7 mouse cellular contexts compared by ENCODE assay signal in the genomic region with DNA sequence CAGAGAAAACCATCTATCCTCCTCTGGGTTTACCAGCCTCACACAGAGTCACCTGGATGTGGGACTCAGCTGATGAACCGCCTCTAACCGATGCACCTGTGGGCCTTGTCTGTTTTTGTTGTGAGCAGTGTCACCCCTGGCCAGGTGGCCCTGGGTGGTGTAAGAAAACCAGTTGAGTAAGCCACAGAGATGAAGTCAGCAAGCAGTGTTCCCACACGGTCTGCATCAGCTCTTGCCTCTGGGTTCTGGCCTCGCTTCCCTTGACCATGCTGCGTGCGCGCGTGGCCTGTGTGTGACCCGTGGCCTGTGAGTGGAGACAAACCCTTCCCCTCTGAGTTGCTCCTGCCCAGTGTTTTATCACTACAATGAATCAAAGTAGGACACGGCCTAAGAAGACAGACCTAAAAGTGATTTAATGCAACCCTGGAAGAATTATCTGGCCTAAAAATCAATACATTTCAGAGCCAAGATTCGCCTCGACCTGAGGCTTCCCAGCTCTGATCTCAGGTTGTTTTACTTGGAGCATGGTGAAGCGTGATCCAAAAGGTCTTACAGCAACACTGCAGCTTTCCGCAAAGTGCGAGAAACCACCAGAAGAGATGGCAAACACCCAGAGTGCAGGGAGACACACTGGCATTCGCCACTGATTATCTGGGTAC.
"Had no signal": no experiment of that assay in that cellular context is flagged by ENCODE, and none has a peak within 500 bp of the region (broad histone marks: within the 10 kb centered on the region; RNA-seq: fewer than 3 reads in every experiment).

No protein-coding gene starts in this region.

- H3K9me3 ChIP-seq: limb, embryonic 15.5 days had no signal

- H3K4me3 ChIP-seq: limb, embryonic 15.5 days had no signal

- DNase-seq: layer of hippocampus, adult 9-11 months; layer of hippocampus, postnatal 36 days; lung, adult 18-20 months; right cerebral cortex, adult 18-20 months; thymus, adult 18-20 months had no signal

- H3K4me1 ChIP-seq: limb, embryonic 15.5 days had no signal

- H3K9ac ChIP-seq: limb, embryonic 15.5 days; liver, embryonic 14.5 days had no signal

- H3K27ac ChIP-seq: limb, embryonic 15.5 days; liver, embryonic 14.5 days had no signal

- H3K27me3 ChIP-seq: limb, embryonic 15.5 days had no signal

- H3K4me2 ChIP-seq: limb, embryonic 15.5 days had no signal
